Mouse (Mus musculus): ENCODE results near the gene Ccr10.

- no peak for TF ChIP-seq POLR2A (IDR thresholded peaks at IDR 0.05; ENCODE audit: borderline replicate concordance, insufficient read depth, low read length)
- TF ChIP-seq CTCF (IDR thresholded peaks at IDR 0.05; ENCODE audit: borderline replicate concordance, insufficient read depth, low read depth, low read length), result no peak
Measured at GRCm38 (mm10) chr11:101146377-101146776, 28.9 kb downstream of the Ccr10 start.

Measured in cerebellum, adult 2 months (tissue).